Mouse (Mus musculus): ENCODE measurements around the gene Vrk2. TPM values are rescaled to one million over a fixed set of nuclear protein-coding genes. Genes with fewer than 3 reads are reported as not detected.

Gene Vrk2
- polyA plus RNA-seq, 1 experiment from 2014 or later: 11.7 TPM

DNA sequence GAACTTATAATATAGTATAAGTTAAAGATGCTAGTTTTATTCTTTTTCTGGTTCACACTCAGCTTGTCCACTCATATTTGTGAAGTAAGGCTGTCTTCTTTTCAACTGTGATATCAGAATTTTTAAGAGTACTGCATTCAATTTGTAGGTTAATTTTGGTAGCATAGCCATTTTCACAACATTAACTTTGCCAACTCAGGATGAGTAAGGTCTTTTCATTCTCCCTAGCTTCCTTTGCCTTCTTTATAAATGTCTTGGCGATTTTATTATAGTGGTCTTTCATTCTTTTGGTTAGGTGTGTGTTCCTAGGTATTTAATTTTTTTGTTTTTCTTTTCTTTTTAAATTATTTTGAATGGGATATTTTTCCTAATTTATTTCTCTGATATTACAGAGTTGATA, 143.2 kb downstream of the Vrk2 start:
- Histone ChIP-seq H3K4me1 (no peaks in the 10 kb centered on the region), H3K27ac (no peak overlapping the region), H3K9ac (no peak overlapping the region), H3K27me3 (no peaks in the 10 kb centered on the region), H3K9me3 (replicated peaks) (no peaks in the 10 kb centered on the region; the same call in 1 of the 2 replicates), H3K4me3 (no peak overlapping the region), H3K4me2 (no peak overlapping the region), H3K36me3 (ENCODE audit: poor library complexity, severe bottlenecking) (no peaks in the 10 kb centered on the region)
- 97% methylated on average over 1 of the region's 1 CpGs for WGBS
- no peak for ATAC-seq

DNA sequence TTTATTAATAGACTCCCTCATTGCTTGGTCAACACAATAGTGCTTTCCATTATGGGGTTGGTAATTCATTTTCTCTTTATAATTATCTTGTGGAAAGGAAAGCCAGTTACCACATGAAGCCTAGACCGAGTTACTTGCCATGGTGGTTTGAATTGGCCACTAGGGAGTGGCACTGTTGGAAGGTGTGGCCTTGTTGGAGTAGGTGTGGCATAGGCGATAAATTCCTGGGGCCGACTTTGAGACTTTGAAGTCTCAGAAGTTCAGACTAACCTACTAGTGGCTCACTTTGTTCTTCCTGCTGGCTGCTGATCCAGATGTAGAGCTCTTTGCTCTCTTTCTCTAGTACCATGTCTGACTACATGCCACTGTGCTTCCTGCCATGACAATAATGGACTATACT, 144.0 kb downstream of the Vrk2 start:
- WGBS: 92% methylated on average over 3 of the region's 3 CpGs
- no peak overlapping the region for H3K9ac ChIP-seq
- H3K27me3 ChIP-seq: no peaks in the 10 kb centered on the region
- H3K4me1 ChIP-seq: no peaks in the 10 kb centered on the region
- ATAC-seq: no peak
- no peaks in the 10 kb centered on the region; the same call in 1 of the 2 replicates for H3K9me3 ChIP-seq (replicated peaks)
- H3K4me2 ChIP-seq: no peak overlapping the region
- no peaks in the 10 kb centered on the region for H3K36me3 ChIP-seq (ENCODE audit: poor library complexity, severe bottlenecking)
- no peak overlapping the region for H3K4me3 ChIP-seq
- H3K27ac ChIP-seq: no peak overlapping the region

DNA sequence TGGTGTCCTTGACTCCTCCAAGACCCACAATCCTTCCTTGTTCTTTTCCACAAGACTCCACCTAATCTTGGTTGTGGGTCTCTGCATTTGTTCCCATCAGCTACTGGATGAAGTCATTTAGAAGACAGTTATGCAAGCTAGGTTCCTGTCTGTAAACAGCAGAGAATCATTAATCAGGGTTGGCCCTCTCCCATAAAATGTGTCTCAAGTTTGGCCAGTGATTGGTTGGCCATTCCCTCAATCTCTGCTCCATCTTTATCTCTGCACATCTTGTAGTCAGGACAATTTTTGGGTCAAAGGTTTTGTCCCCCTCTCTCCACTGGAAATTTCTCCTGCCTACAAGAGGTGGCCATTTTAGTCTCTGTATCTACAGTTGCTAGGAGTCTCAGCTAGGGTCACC, 149.4 kb downstream of the Vrk2 start:
- H3K4me3 ChIP-seq: no peak overlapping the region

DNA sequence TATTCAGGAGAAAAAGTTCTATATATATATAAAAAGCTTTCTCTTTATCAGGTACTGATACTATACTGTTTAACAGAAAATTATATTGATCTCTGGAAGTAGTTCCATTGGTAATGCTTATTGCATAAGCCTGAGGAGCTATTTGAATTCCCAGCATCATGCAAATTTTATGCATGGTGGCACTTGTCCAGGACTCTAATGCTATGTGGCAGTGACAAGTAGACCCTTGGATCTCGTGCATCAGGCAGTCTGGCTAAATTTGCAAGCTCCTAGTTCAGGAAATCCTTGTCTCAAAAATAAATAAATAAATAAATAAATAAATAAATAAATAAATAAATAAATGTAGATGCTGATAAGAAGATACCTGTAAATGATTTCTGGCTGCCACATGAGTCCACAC, 152.7 kb downstream of the Vrk2 start:
- Histone ChIP-seq H3K4me1 (no peaks in the 10 kb centered on the region), H3K4me2 (no peak overlapping the region), H3K4me3 (no peak overlapping the region), H3K27ac (no peak overlapping the region), H3K27me3 (no peaks in the 10 kb centered on the region), H3K36me3 (ENCODE audit: poor library complexity, severe bottlenecking) (no peaks in the 10 kb centered on the region), H3K9ac (no peak overlapping the region), H3K9me3 (replicated peaks) (no peaks in the 10 kb centered on the region; the same call in 1 of the 2 replicates)
- peak; percentile 39; the same call in 1 of the 2 replicates for ATAC-seq
- 42% methylated on average over 1 of the region's 1 CpGs for WGBS

More for the DNA sequence above, 149.4 kb downstream of the Vrk2 start:
- ATAC-seq: no peak
- Histone ChIP-seq H3K36me3 (ENCODE audit: poor library complexity, severe bottlenecking) (no peaks in the 10 kb centered on the region), H3K9me3 (replicated peaks) (no peaks in the 10 kb centered on the region; the same call in 1 of the 2 replicates), H3K27ac (no peak overlapping the region), H3K9ac (no peak overlapping the region), H3K4me2 (no peak overlapping the region), H3K27me3 (no peaks in the 10 kb centered on the region), H3K4me1 (no peaks in the 10 kb centered on the region)

DNA sequence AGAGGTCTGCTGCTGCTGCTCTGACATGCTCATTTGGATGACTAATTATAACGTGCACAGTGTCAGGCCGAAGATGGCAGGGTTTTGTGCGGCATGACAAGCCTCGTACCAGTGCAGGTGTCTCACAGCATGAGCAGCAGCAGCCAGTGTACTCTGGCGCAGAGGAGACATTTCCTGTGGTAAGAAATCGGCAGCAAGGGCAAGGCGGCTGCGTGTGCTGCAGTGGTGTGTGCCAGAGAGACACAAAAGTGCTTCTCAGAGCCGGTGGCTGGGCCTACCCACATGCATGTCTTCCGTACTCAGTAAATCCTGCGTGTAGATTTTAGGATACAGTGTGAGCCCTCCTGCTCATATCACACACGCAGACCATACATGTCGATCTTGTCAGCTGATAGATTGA, 156.0 kb downstream of the Vrk2 start:
- peak overlapping the region; percentile 65; the same call in 1 of the 2 replicates for H3K27ac ChIP-seq
- H3K4me3 ChIP-seq: no peak overlapping the region
- no peaks in the 10 kb centered on the region for H3K27me3 ChIP-seq
- peak; percentile 79 for ATAC-seq
- no peak overlapping the region for H3K9ac ChIP-seq
- H3K4me2 ChIP-seq: peak overlapping the region; percentile 11; the same call in 1 of the 2 replicates
- no peaks in the 10 kb centered on the region for H3K4me1 ChIP-seq
- WGBS: 63% methylated on average over 13 of the region's 13 CpGs
- no peaks in the 10 kb centered on the region for H3K9me3 ChIP-seq (replicated peaks)
- H3K36me3 ChIP-seq (ENCODE audit: poor library complexity, severe bottlenecking): no peaks in the 10 kb centered on the region

DNA sequence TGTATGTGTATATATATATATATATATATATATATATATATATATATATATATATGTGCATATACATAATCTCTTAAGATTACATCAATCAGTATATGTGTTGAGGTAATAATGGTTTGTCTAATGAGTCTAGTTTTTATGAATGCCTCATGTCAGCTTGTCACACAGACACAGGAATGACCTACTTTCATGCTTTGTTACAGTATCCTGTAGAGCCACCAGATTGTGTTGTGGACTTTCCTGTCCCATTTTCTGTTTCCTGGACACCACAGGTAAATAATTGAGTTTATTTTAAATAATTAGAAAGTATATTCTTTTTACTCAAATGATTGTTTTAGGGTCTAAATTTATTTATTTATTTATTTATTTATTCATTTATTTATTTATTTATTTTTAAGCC, 159.6 kb downstream of the Vrk2 start:
- no peaks in the 10 kb centered on the region for H3K27me3 ChIP-seq
- no peak overlapping the region for H3K4me2 ChIP-seq
- H3K9me3 ChIP-seq (replicated peaks): no peaks in the 10 kb centered on the region
- no peak overlapping the region for H3K4me3 ChIP-seq
- ATAC-seq: no peak
- H3K27ac ChIP-seq: no peak overlapping the region
- no peaks in the 10 kb centered on the region for H3K4me1 ChIP-seq
- H3K36me3 ChIP-seq (ENCODE audit: poor library complexity, severe bottlenecking): no peaks in the 10 kb centered on the region
- no peak overlapping the region for H3K9ac ChIP-seq

DNA sequence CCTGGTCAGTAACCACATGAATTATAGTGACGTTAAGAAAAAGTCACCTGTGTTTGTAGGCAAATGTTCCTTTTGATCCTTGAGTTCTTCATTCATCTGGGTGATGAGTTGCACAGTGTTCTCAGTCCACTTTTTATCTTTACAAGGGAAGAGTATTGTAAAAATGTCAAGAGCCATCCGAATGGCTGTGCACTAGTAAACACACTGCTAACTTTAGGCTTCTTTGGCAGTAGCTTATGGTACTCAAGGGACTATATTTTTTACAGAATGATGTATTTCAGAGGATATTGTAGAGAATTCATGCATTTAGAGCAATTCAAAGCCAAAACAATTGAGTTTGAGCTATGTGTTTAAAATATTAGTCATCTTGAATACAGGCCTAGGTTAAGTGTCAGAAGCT, 172.3 kb downstream of the Vrk2 start:
- WGBS: 91% methylated on average over 2 of the region's 2 CpGs
- Histone ChIP-seq H3K27me3 (no peaks in the 10 kb centered on the region), H3K36me3 (ENCODE audit: poor library complexity, severe bottlenecking) (0 out of 2 replicates have a peak, but pooled peaks cover 4% of the 10 kb centered on the region), H3K9ac (no peak overlapping the region), H3K4me2 (no peak overlapping the region), H3K4me1 (no peaks in the 10 kb centered on the region), H3K27ac (no peak overlapping the region), H3K9me3 (replicated peaks) (no peaks in the 10 kb centered on the region), H3K4me3 (no peak overlapping the region)
- no peak for ATAC-seq

Other genes with a start within 250 kb of the Vrk2 start
- 19.8 and 21.6 TPM in 2 replicates for gene Fancl, start 207.9 kb downstream of the Vrk2 start, polyA plus RNA-seq (2015; fragmentation: Nextera tagmentation; extraction: Ambion mirVana)
- not detected in 2 replicates for gene Gm6899, start 758 bp downstream of the Vrk2 start, polyA plus RNA-seq (2015; fragmentation: Nextera tagmentation; extraction: Ambion mirVana)